Mouse (Mus musculus) fat pad, adult 2 months (tissue): ENCODE results near the gene Slc44a4.
"Not testable (repeated sequence)": the region's sequence is repeated elsewhere in the genome, so short reads cannot be mapped to it uniquely, and the experiment has no call there.

ENCODE experiments used
- DNase-seq: peaks from one replicate; pipeline ENCODE4 v3.0.0-alpha.2; 2011; ENCODE audit warnings: low read depth, low spot score; ENCODE audit errors: extremely low read depth

Gene Slc44a4

GRCm38 (mm10) chr17:34941344-34942041, 27.2 kb downstream of the Slc44a4 start:
- DNase-seq: no peak

GRCm38 (mm10) chr17:34943128-34943815, 29.0 kb downstream of the Slc44a4 start:
- no peak for DNase-seq

- DNase-seq: no peak
These were observed 30.1 kb downstream of the Slc44a4 start for GRCm38 (mm10) chr17:34944362-34944761.

GRCm38 (mm10) chr17:34946486-34947140, 32.3 kb downstream of the Slc44a4 start:
- no peak for DNase-seq

- DNase-seq: no peak
These were observed 33.3 kb downstream of the Slc44a4 start for GRCm38 (mm10) chr17:34947606-34948005.

GRCm38 (mm10) chr17:34948721-34949552, 34.7 kb downstream of the Slc44a4 start:
- DNase-seq: not testable (repeated sequence)

- no peak for DNase-seq
These were observed 35.3 kb downstream of the Slc44a4 start for GRCm38 (mm10) chr17:34949553-34949969.

GRCm38 (mm10) chr17:34950514-34951455, 36.5 kb downstream of the Slc44a4 start:
- no peak for DNase-seq

GRCm38 (mm10) chr17:34951636-34952377, 37.5 kb downstream of the Slc44a4 start:
- DNase-seq: no peak

GRCm38 (mm10) chr17:34952378-34953040, 38.2 kb downstream of the Slc44a4 start:
- DNase-seq: no peak

GRCm38 (mm10) chr17:34953258-34953657, 39.0 kb downstream of the Slc44a4 start:
- DNase-seq: no peak

GRCm38 (mm10) chr17:34953904-34954303, 39.6 kb downstream of the Slc44a4 start:
- no peak for DNase-seq

GRCm38 (mm10) chr17:34954831-34955230, 40.6 kb downstream of the Slc44a4 start:
- DNase-seq: no peak

- DNase-seq: no peak
These were observed 41.6 kb downstream of the Slc44a4 start for GRCm38 (mm10) chr17:34955884-34956283.

GRCm38 (mm10) chr17:34956340-34956739, 42.1 kb downstream of the Slc44a4 start:
- DNase-seq: no peak

GRCm38 (mm10) chr17:34957291-34957690, 43.0 kb downstream of the Slc44a4 start:
- not testable (repeated sequence) for DNase-seq

GRCm38 (mm10) chr17:34957966-34958365, 43.7 kb downstream of the Slc44a4 start:
- DNase-seq: not testable (repeated sequence)

- DNase-seq: not testable (repeated sequence)
These were observed 44.5 kb downstream of the Slc44a4 start for GRCm38 (mm10) chr17:34958734-34959129.
